Mouse (Mus musculus) E14TG2a.4 (cell line): ENCODE measurements around the gene Fryl.
A peak's percentile ranks its signal among the peaks of the same experiment; 100 is the strongest.

Experiments used
- CTCF ChIP-seq: conservative IDR thresholded peaks from 2 replicates; pipeline ENCODE4 v1.5.1; 2014; ENCODE audit warnings: low read length
- NANOG ChIP-seq: IDR thresholded peaks from 2 replicates; pipeline ENCODE4 v1.6.1; 2014; ENCODE audit warnings: borderline replicate concordance, low read length, mixed read lengths

- TF ChIP-seq CTCF, result peak; percentile 53
- no peak for TF ChIP-seq NANOG
These were observed 34.0 kb downstream of the Fryl start for GRCm38 (mm10) chr5:73222397-73222796.
